Mouse (Mus musculus): Measurements from ENCODE around the gene B4galt2. TPM values are rescaled to one million over a fixed set of nuclear protein-coding genes. Genes with fewer than 3 reads are reported as not detected.

The B4galt2 gene
- polyA plus RNA-seq, 1 experiment from 2014 or later: 9.1 TPM

DNA sequence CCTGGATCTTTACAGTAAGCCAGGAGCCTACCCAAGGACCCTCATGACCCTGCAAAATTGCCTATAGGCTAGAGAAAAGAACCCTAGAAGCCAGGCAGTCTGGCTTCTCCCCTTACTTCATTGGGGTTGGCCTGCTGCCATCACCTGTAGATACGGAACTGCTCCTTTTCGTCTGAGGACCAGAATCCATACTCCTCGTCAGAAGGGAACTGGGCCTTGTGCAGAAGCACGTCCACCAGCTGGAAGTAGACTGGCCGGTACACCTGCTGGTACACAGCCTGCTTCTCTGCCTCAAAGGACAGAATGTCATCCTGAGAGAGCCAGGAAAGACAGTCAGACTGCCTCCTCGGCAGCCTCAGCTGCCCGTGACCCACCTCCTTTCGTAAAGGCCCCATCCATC, 21.5 kb upstream of the B4galt2 start:
- Histone ChIP-seq H3K27ac (no peak overlapping the region), H3K36me3 (peaks cover 50% of the 10 kb centered on the region), H3K9ac (no peak overlapping the region), H3K4me1 (replicated peaks) (peaks cover 19% of the 10 kb centered on the region), H3K27me3 (no peaks in the 10 kb centered on the region), H3K4me3 (no peak overlapping the region), H3K4me2 (no peak overlapping the region), H3K9me3 (replicated peaks) (no peaks in the 10 kb centered on the region)
- no peak for ATAC-seq (replicated peaks; ENCODE audit: insufficient number of reproducible peaks, insufficient read depth, low FRiP score, low read depth)
- WGBS: 80% methylated on average over 8 of the region's 8 CpGs

DNA sequence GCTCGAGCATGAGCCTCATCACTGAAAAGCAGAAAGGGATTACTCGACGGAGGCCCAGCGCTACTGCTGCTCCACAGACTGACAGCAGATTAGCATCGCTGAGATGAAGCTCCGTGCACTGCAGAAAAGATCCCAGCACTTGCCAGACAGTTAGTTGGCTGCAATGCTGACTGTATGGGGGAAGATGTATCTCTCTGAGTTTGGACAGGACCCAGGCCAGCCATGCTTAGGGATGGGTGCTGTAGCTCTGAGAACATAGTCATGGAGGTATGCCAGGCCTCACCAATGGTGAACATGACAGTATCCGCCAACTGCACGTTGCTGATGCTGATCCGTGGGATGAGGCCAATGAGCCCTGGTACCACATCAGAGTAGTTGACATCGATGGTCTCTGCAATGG, 20.8 kb upstream of the B4galt2 start:
- no peak for ATAC-seq (replicated peaks; ENCODE audit: insufficient number of reproducible peaks, insufficient read depth, low FRiP score, low read depth)
- Histone ChIP-seq H3K4me1 (replicated peaks) (peaks cover 13% of the 10 kb centered on the region), H3K36me3 (peaks cover 56% of the 10 kb centered on the region), H3K4me3 (no peak overlapping the region), H3K27me3 (no peaks in the 10 kb centered on the region), H3K9me3 (replicated peaks) (no peaks in the 10 kb centered on the region), H3K27ac (no peak overlapping the region), H3K4me2 (no peak overlapping the region), H3K9ac (no peak overlapping the region)
- 87% methylated on average over 10 of the region's 10 CpGs for WGBS

DNA sequence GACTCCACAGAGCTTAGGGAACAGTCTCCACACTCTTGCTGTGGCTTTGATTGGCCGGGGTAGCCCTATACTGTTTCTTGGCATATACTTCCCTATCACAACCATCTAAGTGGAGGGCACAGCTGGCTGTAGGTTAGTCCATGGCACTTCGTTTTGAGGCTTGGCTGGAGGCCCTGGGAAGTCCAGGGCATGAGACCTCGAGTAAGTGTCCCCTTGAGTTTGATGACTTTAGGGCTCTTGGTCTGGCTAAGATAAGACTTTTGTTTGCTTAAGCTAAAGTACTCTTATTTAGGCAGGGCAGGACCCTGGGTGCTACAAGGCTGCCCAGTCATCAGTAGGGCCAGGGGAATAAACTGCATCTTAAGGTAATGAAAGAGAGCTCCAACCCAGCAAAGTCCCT, 14.8 kb upstream of the B4galt2 start:
- 70% methylated on average over 3 of the region's 3 CpGs for WGBS

DNA sequence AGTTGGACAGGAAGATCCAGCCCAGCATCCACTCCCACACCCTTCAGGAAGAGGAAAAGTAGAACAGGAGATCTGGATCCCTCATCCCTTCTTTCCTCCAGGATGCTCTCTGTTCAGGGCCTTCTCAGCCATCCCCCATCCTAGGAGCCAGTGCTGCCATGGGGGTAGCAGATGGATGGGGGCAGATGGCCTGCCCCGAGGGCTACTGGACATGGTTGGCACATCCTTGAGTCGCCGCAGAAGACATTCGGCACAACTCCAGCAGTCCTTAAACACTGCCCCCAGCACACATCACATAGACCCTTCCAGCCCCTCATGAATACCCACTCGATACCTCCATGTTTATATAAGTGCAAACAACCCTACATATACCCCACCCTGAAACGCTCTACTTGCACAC, 12.7 kb upstream of the B4galt2 start:
- Histone ChIP-seq H3K4me2 (no peak overlapping the region), H3K9ac (no peak overlapping the region), H3K4me3 (no peak overlapping the region), H3K4me1 (replicated peaks) (peaks cover 8% of the 10 kb centered on the region), H3K9me3 (replicated peaks) (no peaks in the 10 kb centered on the region), H3K27ac (no peak overlapping the region), H3K27me3 (no peaks in the 10 kb centered on the region), H3K36me3 (peaks cover 50% of the 10 kb centered on the region)
- 96% methylated on average over 6 of the region's 6 CpGs for WGBS
- no peak for ATAC-seq (replicated peaks; ENCODE audit: insufficient number of reproducible peaks, insufficient read depth, low FRiP score, low read depth)

More for the DNA sequence above, 14.8 kb upstream of the B4galt2 start:
- no peak overlapping the region for H3K4me3 ChIP-seq
- ATAC-seq (replicated peaks; ENCODE audit: insufficient number of reproducible peaks, insufficient read depth, low FRiP score, low read depth): no peak
- no peak overlapping the region for H3K4me2 ChIP-seq
- no peaks in the 10 kb centered on the region for H3K9me3 ChIP-seq (replicated peaks)
- no peaks in the 10 kb centered on the region for H3K27me3 ChIP-seq
- H3K9ac ChIP-seq: no peak overlapping the region
- H3K36me3 ChIP-seq: peaks cover 71% of the 10 kb centered on the region
- no peak overlapping the region for H3K27ac ChIP-seq
- H3K4me1 ChIP-seq (replicated peaks): no peaks in the 10 kb centered on the region

DNA sequence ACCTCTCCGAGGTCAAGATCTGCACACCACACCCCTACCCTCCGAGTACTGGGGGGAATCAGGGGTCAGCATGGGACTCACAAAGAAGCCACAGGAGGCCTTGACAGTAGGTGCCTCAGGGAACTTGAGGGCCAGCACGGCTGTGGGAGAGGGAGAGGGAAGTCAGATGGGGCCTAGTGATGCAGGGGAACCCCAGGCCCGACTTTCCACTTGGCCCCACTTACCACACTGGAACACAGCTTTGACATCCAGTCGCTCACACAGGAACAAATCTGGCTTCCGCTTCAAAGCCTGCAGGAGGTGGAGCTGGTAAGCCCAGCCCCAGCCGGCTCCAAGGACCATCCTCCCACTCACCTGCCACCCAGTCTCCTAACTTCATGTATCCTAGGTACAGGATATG, 12.1 kb upstream of the B4galt2 start:
- Histone ChIP-seq H3K4me3 (no peak overlapping the region), H3K9ac (no peak overlapping the region), H3K4me2 (no peak overlapping the region), H3K4me1 (replicated peaks) (peaks cover 12% of the 10 kb centered on the region), H3K36me3 (peaks cover 43% of the 10 kb centered on the region), H3K27ac (no peak overlapping the region), H3K27me3 (no peaks in the 10 kb centered on the region), H3K9me3 (replicated peaks) (no peaks in the 10 kb centered on the region)
- WGBS: 80% methylated on average over 7 of the region's 7 CpGs
- ATAC-seq (replicated peaks; ENCODE audit: insufficient number of reproducible peaks, insufficient read depth, low FRiP score, low read depth): no peak

- Histone ChIP-seq H3K4me3 (no peak overlapping the region), H3K9me3 (replicated peaks) (no peaks in the 10 kb centered on the region), H3K4me1 (replicated peaks) (peaks cover 12% of the 10 kb centered on the region), H3K36me3 (peaks cover 41% of the 10 kb centered on the region), H3K9ac (no peak overlapping the region), H3K27me3 (no peaks in the 10 kb centered on the region), H3K4me2 (no peak overlapping the region), H3K27ac (no peak overlapping the region)
- WGBS: 85% methylated on average over 8 of the region's 8 CpGs
- ATAC-seq (replicated peaks; ENCODE audit: insufficient number of reproducible peaks, insufficient read depth, low FRiP score, low read depth): no peak
Observed at GRCm38 (mm10) chr4:117894601-117895000, 11.3 kb upstream of the B4galt2 start.

GRCm38 (mm10) chr4:117893376-117893775, 10.1 kb upstream of the B4galt2 start:
- H3K4me1 ChIP-seq (replicated peaks): peaks cover 12% of the 10 kb centered on the region
- no peak overlapping the region for H3K27ac ChIP-seq
- no peak for ATAC-seq (replicated peaks; ENCODE audit: insufficient number of reproducible peaks, insufficient read depth, low FRiP score, low read depth)
- H3K9ac ChIP-seq: no peak overlapping the region
- H3K36me3 ChIP-seq: peaks cover 29% of the 10 kb centered on the region
- no peak overlapping the region for H3K4me3 ChIP-seq
- 17% methylated on average over 9 of the region's 9 CpGs for WGBS
- H3K27me3 ChIP-seq: no peaks in the 10 kb centered on the region
- H3K4me2 ChIP-seq: no peak overlapping the region
- no peaks in the 10 kb centered on the region for H3K9me3 ChIP-seq (replicated peaks)

GRCm38 (mm10) chr4:117891738-117892161, 8.5 kb upstream of the B4galt2 start, which contains the start of gene Dph2:
Gene Dph2, minus strand, starts transcription at chr4:117892032.
- Histone ChIP-seq H3K9ac (peak within 1 kb of the TSS; percentile 54), H3K4me2 (peak within 1 kb of the TSS; percentile 88), H3K36me3 (peaks cover 14% of the 10 kb centered on the region), H3K4me1 (replicated peaks) (peaks cover 16% of the 10 kb centered on the region), H3K27ac (no peak within 1 kb of the TSS), H3K27me3 (no peaks in the 10 kb centered on the region), H3K9me3 (replicated peaks) (no peaks in the 10 kb centered on the region), H3K4me3 (peak within 1 kb of the TSS; percentile 87)
- WGBS: under 1% methylated on average over 21 of the region's 21 CpGs
- ATAC-seq (replicated peaks; ENCODE audit: insufficient number of reproducible peaks, insufficient read depth, low FRiP score, low read depth): peak; percentile 72

DNA sequence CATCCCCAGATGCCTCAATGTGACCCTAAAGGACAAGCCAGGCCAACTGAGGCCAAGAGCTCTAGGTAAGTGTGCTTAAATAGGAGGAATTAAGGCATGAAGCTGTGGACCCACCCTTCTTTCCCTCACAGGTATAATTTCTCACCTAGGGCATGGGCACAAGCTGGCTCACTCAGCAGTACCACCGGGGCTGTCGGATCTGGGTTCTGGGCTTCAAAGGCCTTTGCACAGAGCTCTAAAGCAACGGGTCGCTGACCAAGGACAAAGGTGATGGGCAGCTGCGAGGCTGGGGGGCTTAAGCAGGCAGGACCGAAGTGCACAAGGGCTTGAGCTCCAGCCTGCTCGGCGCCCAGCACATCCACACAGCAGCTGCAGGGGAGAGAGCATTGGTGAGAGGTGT, 7.5 kb upstream of the B4galt2 start:
- H3K4me2 ChIP-seq: peak overlapping the region; percentile 88
- H3K9me3 ChIP-seq (replicated peaks): no peaks in the 10 kb centered on the region
- peak overlapping the region; percentile 87 for H3K4me3 ChIP-seq
- H3K27ac ChIP-seq: no peak overlapping the region
- no peak overlapping the region for H3K9ac ChIP-seq
- 86% methylated on average over 8 of the region's 8 CpGs for WGBS
- H3K4me1 ChIP-seq (replicated peaks): peaks cover 26% of the 10 kb centered on the region
- H3K27me3 ChIP-seq: no peaks in the 10 kb centered on the region
- peaks cover 9% of the 10 kb centered on the region for H3K36me3 ChIP-seq
- ATAC-seq (replicated peaks; ENCODE audit: insufficient number of reproducible peaks, insufficient read depth, low FRiP score, low read depth): no peak

- WGBS: 90% methylated on average over 14 of the region's 14 CpGs
- ATAC-seq (replicated peaks; ENCODE audit: insufficient number of reproducible peaks, insufficient read depth, low FRiP score, low read depth): no peak
- Histone ChIP-seq H3K27me3 (no peaks in the 10 kb centered on the region), H3K9ac (no peak overlapping the region), H3K27ac (no peak overlapping the region), H3K4me3 (no peak overlapping the region), H3K36me3 (peaks cover 16% of the 10 kb centered on the region), H3K4me1 (replicated peaks) (peaks cover 27% of the 10 kb centered on the region), H3K4me2 (no peak overlapping the region), H3K9me3 (replicated peaks) (no peaks in the 10 kb centered on the region)
Observed at GRCm38 (mm10) chr4:117890031-117890430, 6.7 kb upstream of the B4galt2 start.

DNA sequence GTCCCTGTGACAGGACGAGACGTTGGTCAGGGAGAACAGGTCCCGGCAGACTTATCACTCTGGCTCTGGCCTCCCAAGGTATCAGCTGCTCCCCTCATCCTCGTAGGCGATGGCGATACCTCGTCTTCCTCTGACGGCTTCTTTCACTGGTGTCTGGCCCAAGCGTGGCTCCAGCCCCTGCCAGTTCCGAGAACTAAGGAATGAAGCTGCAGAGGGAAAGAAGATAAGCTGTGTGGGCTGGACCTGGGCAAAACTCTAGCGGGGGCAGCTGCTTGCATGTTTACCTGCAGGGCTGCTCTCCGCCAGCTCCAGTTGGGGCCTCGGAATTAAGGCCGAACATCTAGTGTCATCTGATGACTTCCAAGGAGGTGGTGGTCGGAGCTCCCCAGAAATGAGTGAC, 6.2 kb upstream of the B4galt2 start:
- H3K4me1 ChIP-seq (replicated peaks): peaks cover 27% of the 10 kb centered on the region
- H3K4me3 ChIP-seq: no peak overlapping the region
- H3K36me3 ChIP-seq: peaks cover 21% of the 10 kb centered on the region
- H3K27ac ChIP-seq: no peak overlapping the region
- H3K4me2 ChIP-seq: no peak overlapping the region
- no peak overlapping the region for H3K9ac ChIP-seq
- H3K9me3 ChIP-seq (replicated peaks): no peaks in the 10 kb centered on the region
- H3K27me3 ChIP-seq: no peaks in the 10 kb centered on the region
- 80% methylated on average over 15 of the region's 15 CpGs for WGBS
- no peak for ATAC-seq (replicated peaks; ENCODE audit: insufficient number of reproducible peaks, insufficient read depth, low FRiP score, low read depth)

DNA sequence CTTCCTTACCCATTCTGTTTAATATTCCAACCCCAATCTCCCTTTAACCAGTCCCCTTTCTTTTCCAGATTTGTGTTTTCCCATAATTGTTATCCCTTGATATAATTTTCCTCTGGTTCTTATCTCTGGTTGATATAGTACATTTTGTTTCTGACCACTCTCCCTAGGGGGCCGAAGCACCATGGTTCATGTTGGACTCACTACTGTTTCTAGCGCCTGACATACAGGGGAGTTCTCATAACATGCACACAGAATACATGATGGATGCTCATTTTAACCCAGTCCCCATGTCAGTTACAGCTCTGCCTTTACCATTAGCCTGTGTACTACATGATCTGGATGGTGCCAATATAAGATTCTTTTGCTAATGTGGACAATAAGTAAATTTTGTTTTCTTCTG, 4.6 kb upstream of the B4galt2 start:
- Histone ChIP-seq H3K4me3 (peak overlapping the region; percentile 88), H3K9me3 (replicated peaks) (no peaks in the 10 kb centered on the region), H3K27ac (no peak overlapping the region), H3K27me3 (no peaks in the 10 kb centered on the region), H3K4me2 (peak overlapping the region; percentile 89), H3K9ac (no peak overlapping the region), H3K4me1 (replicated peaks) (peaks cover 35% of the 10 kb centered on the region), H3K36me3 (peaks cover 21% of the 10 kb centered on the region)
- ATAC-seq (replicated peaks; ENCODE audit: insufficient number of reproducible peaks, insufficient read depth, low FRiP score, low read depth): no peak
- 75% methylated on average over 2 of the region's 2 CpGs for WGBS
